Mouse (Mus musculus) hindbrain, embryonic 11.5 days (tissue): Measurements from ENCODE around the gene Nsun5. TPM values are rescaled to one million over a fixed set of nuclear protein-coding genes. Genes with fewer than 3 reads are reported as not detected.

Experiments used
- ATAC-seq: fragments of 200-750 bp; cut with Nextera tagmentation; 2 replicates; pipeline ENCODE4 v1.8.0; 2017; ENCODE audit warnings: mild to moderate bottlenecking, moderate TSS enrichment, moderate library complexity; ENCODE audit not compliant: low FRiP score
- DNase-seq: peaks from one replicate; pipeline ENCODE4 v3.0.0-alpha.2; 2015; ENCODE audit warnings: low spot score
- H3K27ac ChIP-seq: fragments of 300-500 bp; sonication (generic); 2 replicates; pipeline ENCODE4 v1.5.1; 2014; ENCODE audit warnings: mild to moderate bottlenecking, low read depth, low read length
- H3K27me3 ChIP-seq: fragments of 300-500 bp; sonication (generic); 2 replicates; pipeline ENCODE4 v1.6.1; 2014; ENCODE audit warnings: mild to moderate bottlenecking, low read length, moderate library complexity, mixed read lengths; ENCODE audit not compliant: control insufficient read depth, insufficient read depth
- H3K36me3 ChIP-seq: fragments of 300-500 bp; sonication (generic); 2 replicates; pipeline ENCODE4 v1.6.1; 2014; ENCODE audit warnings: mild to moderate bottlenecking, low read length, moderate library complexity, mixed read lengths; ENCODE audit not compliant: control insufficient read depth, insufficient read depth
- H3K4me1 ChIP-seq: fragments of 300-500 bp; sonication (generic); replicated peaks from 2 replicates; pipeline ENCODE4 v1.6.1; 2014; ENCODE audit warnings: low read length, mixed read lengths; ENCODE audit not compliant: control insufficient read depth, insufficient read depth
- H3K4me2 ChIP-seq: fragments of 300-500 bp; sonication (generic); replicated peaks from 2 replicates; pipeline ENCODE4 v1.6.1; 2014; ENCODE audit warnings: mild to moderate bottlenecking, low read depth, low read length
- H3K4me3 ChIP-seq: fragments of 300-500 bp; sonication (generic); 2 replicates; pipeline ENCODE4 v1.5.1; 2014; ENCODE audit warnings: low read depth, low read length
- H3K9ac ChIP-seq: fragments of 300-500 bp; sonication (generic); 2 replicates; pipeline ENCODE4 v1.6.1; 2014; ENCODE audit warnings: low read depth, low read length
- H3K9me3 ChIP-seq: fragments of 300-500 bp; sonication (generic); 2 replicates; pipeline ENCODE4 v1.6.1; 2016; ENCODE audit warnings: low read length; ENCODE audit not compliant: control insufficient read depth
- WGBS: fragments of 180-500 bp; shearing (Covaris S2); extraction: QIAGEN DNeasy Blood & Tissue Kit; methylation state at CpG from one replicate; pipeline ENCODE4 v1.1.7; 2014; 5-methylcytosine and 5-hydroxymethylcytosine counted together
- polyA plus RNA-seq: library from polyadenylated mRNA; unstranded; fragments of >200 nt; fragmentation: Nextera tagmentation; extraction: Ambion mirVana; gene quantifications from 2 replicates; pipeline ENCODE4 v1.2.1, GENCODE M21; 2014

The Nsun5 gene
- polyA plus RNA-seq, 1 experiment from 2014 or later: 27.8 TPM

- Histone ChIP-seq H3K4me3 (no peak overlapping the region), H3K9me3 (no peaks in the 10 kb centered on the region), H3K9ac (no peak overlapping the region), H3K36me3 (peaks cover 32% of the 10 kb centered on the region; the same call in 1 of the 2 replicates), H3K27ac (no peak overlapping the region), H3K4me1 (no peaks in the 10 kb centered on the region), H3K27me3 (no peaks in the 10 kb centered on the region), H3K4me2 (no peak overlapping the region)
- ATAC-seq: no peak
- WGBS: 96% methylated on average over 10 of the region's 10 CpGs
- DNase-seq: no peak
Measured at GRCm38 (mm10) chr5:135381356-135381925, 11.7 kb downstream of the Nsun5 start.

- Histone ChIP-seq H3K9ac (no peak overlapping the region), H3K4me2 (no peak overlapping the region), H3K9me3 (no peaks in the 10 kb centered on the region), H3K4me3 (no peak overlapping the region), H3K4me1 (no peaks in the 10 kb centered on the region), H3K27ac (no peak overlapping the region), H3K27me3 (no peaks in the 10 kb centered on the region), H3K36me3 (peaks cover 36% of the 10 kb centered on the region)
- DNase-seq: no peak
- no peak for ATAC-seq
- 92% methylated on average over 7 of the region's 7 CpGs for WGBS
Measured at GRCm38 (mm10) chr5:135382746-135383145, 13.0 kb downstream of the Nsun5 start.

GRCm38 (mm10) chr5:135383771-135384170, 14.0 kb downstream of the Nsun5 start:
- no peak for DNase-seq
- Histone ChIP-seq H3K4me1 (no peaks in the 10 kb centered on the region), H3K4me3 (no peak overlapping the region), H3K9ac (no peak overlapping the region), H3K4me2 (no peak overlapping the region), H3K27me3 (no peaks in the 10 kb centered on the region), H3K9me3 (no peaks in the 10 kb centered on the region), H3K36me3 (peaks cover 33% of the 10 kb centered on the region), H3K27ac (no peak overlapping the region)
- 89% methylated on average over 10 of the region's 10 CpGs for WGBS
- ATAC-seq: no peak

- H3K9ac ChIP-seq: peak within 1 kb of the TSS; percentile 97
- ATAC-seq: peak; percentile 89
- under 1% methylated on average over 109 of the region's 110 CpGs for WGBS
Measured at GRCm38 (mm10) chr5:135394004-135394823, 24.5 kb downstream of the Nsun5 start, which contains the start of gene Pom121. TSS of gene Pom121 (minus strand) at chr5:135394546.

GRCm38 (mm10) chr5:135395826-135396225, 26.1 kb downstream of the Nsun5 start:
- no peak overlapping the region for H3K9ac ChIP-seq
- 53% methylated on average over 5 of the region's 5 CpGs for WGBS
- ATAC-seq: no peak
- H3K9me3 ChIP-seq: no peaks in the 10 kb centered on the region
- H3K4me2 ChIP-seq: no peak overlapping the region
- peak; percentile 59 for DNase-seq
- peaks cover 5% of the 10 kb centered on the region; the same call in 1 of the 2 replicates for H3K36me3 ChIP-seq
- no peak overlapping the region for H3K27ac ChIP-seq
- H3K27me3 ChIP-seq: no peaks in the 10 kb centered on the region
- no peak overlapping the region for H3K4me3 ChIP-seq
- H3K4me1 ChIP-seq: peaks cover 3% of the 10 kb centered on the region; the same call in 1 of the 2 replicates

More at GRCm38 (mm10) chr5:135394004-135394823, 24.5 kb downstream of the Nsun5 start, which contains the start of gene Pom121:
- peak within 1 kb of the TSS; percentile 86 for H3K27ac ChIP-seq
- H3K9me3 ChIP-seq: no peaks in the 10 kb centered on the region
- no peaks in the 10 kb centered on the region for H3K27me3 ChIP-seq
- H3K36me3 ChIP-seq: peaks cover 8% of the 10 kb centered on the region; the same call in 1 of the 2 replicates
- peaks cover 3% of the 10 kb centered on the region; the same call in 1 of the 2 replicates for H3K4me1 ChIP-seq
- peak; percentile 94 for DNase-seq
- H3K4me2 ChIP-seq: peak within 1 kb of the TSS; percentile 75
- peak within 1 kb of the TSS; percentile 96 for H3K4me3 ChIP-seq

- Histone ChIP-seq H3K4me2 (no peak overlapping the region), H3K9ac (no peak overlapping the region), H3K36me3 (no peaks in the 10 kb centered on the region), H3K4me1 (no peaks in the 10 kb centered on the region), H3K27ac (no peak overlapping the region), H3K9me3 (no peaks in the 10 kb centered on the region), H3K4me3 (no peak overlapping the region), H3K27me3 (no peaks in the 10 kb centered on the region)
- DNase-seq (no peak), ATAC-seq (no peak)
- WGBS: 68% methylated on average over 6 of the region's 6 CpGs
Measured at GRCm38 (mm10) chr5:135399382-135399781, 29.6 kb downstream of the Nsun5 start.

- no peaks in the 10 kb centered on the region for H3K4me1 ChIP-seq
- H3K9me3 ChIP-seq: no peaks in the 10 kb centered on the region
- WGBS: 16% methylated on average over 2 of the region's 2 CpGs
- no peak overlapping the region for H3K4me3 ChIP-seq
- H3K27ac ChIP-seq: no peak overlapping the region
- ATAC-seq (no peak), DNase-seq (peak; percentile 90)
- no peak overlapping the region for H3K9ac ChIP-seq
- no peaks in the 10 kb centered on the region for H3K27me3 ChIP-seq
- no peak overlapping the region for H3K4me2 ChIP-seq
- no peaks in the 10 kb centered on the region for H3K36me3 ChIP-seq
Measured at GRCm38 (mm10) chr5:135400244-135400643, 30.5 kb downstream of the Nsun5 start.

GRCm38 (mm10) chr5:135404623-135405022, 34.9 kb downstream of the Nsun5 start:
- no peak overlapping the region for H3K27ac ChIP-seq
- no peaks in the 10 kb centered on the region for H3K4me1 ChIP-seq
- no peaks in the 10 kb centered on the region for H3K27me3 ChIP-seq
- no peak overlapping the region for H3K4me2 ChIP-seq
- no peak overlapping the region for H3K9ac ChIP-seq
- ATAC-seq (no peak), DNase-seq (peak; percentile 56)
- no peak overlapping the region for H3K4me3 ChIP-seq
- H3K9me3 ChIP-seq: no peaks in the 10 kb centered on the region
- WGBS: 42% methylated on average over 20 of the region's 20 CpGs
- H3K36me3 ChIP-seq: no peaks in the 10 kb centered on the region
